Mouse (Mus musculus) ES-CJ7 (cell line): ENCODE data around the gene C2cd4d.

Experiments used
- DNase-seq: peaks from one replicate; pipeline ENCODE4 v3.0.0; 2011; ENCODE audit warnings: low read depth, low spot score

The C2cd4d gene

GRCm38 (mm10) chr3:94362138-94362537 is at the start of gene C2cd4d:
C2cd4d (plus strand) TSS chr3:94362438.
- DNase-seq: no peak

GRCm38 (mm10) chr3:94328681-94329080 is 33.6 kb upstream of the C2cd4d start:
- peak; percentile 43 for DNase-seq

- no peak for DNase-seq
Observed at GRCm38 (mm10) chr3:94334442-94334841, 27.8 kb upstream of the C2cd4d start.

GRCm38 (mm10) chr3:94338522-94338921 is 23.7 kb upstream of the C2cd4d start:
- DNase-seq: no peak

GRCm38 (mm10) chr3:94341959-94342422 is 20.2 kb upstream of the C2cd4d start, which contains the start of gene Them5:
Them5 (plus strand) TSS chr3:94342099.
- no peak for DNase-seq

GRCm38 (mm10) chr3:94342552-94342951 is 19.7 kb upstream of the C2cd4d start:
- no peak for DNase-seq

GRCm38 (mm10) chr3:94344182-94344581 is 18.1 kb upstream of the C2cd4d start:
- DNase-seq: no peak

GRCm38 (mm10) chr3:94344897-94345296 is 17.3 kb upstream of the C2cd4d start:
- DNase-seq: no peak

GRCm38 (mm10) chr3:94348146-94348545 is 14.1 kb upstream of the C2cd4d start:
- DNase-seq: no peak

- DNase-seq: peak; percentile 61
Observed at GRCm38 (mm10) chr3:94360812-94361211, 1.4 kb upstream of the C2cd4d start.

GRCm38 (mm10) chr3:94363291-94364153 is 1.3 kb downstream of the C2cd4d start:
- no peak for DNase-seq

- no peak for DNase-seq
Observed at GRCm38 (mm10) chr3:94364154-94364526, 1.9 kb downstream of the C2cd4d start.

- DNase-seq: peak; percentile 82
Observed at GRCm38 (mm10) chr3:94366761-94367160, 4.5 kb downstream of the C2cd4d start.

GRCm38 (mm10) chr3:94367511-94367910 is 5.3 kb downstream of the C2cd4d start:
- DNase-seq: no peak

- DNase-seq: no peak
Observed at GRCm38 (mm10) chr3:94368631-94369030, 6.4 kb downstream of the C2cd4d start.

GRCm38 (mm10) chr3:94369709-94370108 is 7.5 kb downstream of the C2cd4d start:
- DNase-seq: peak; percentile 53

- no peak for DNase-seq
Observed at GRCm38 (mm10) chr3:94371637-94372036, 9.4 kb downstream of the C2cd4d start.

GRCm38 (mm10) chr3:94372038-94372437 is 9.8 kb downstream of the C2cd4d start:
- no peak for DNase-seq

- DNase-seq: no peak
Observed at GRCm38 (mm10) chr3:94372641-94373040, 10.4 kb downstream of the C2cd4d start, which contains the start of gene Rorc. Rorc (plus strand) TSS chr3:94372794.

- DNase-seq: peak; percentile 43
Observed at GRCm38 (mm10) chr3:94373090-94373489, 10.9 kb downstream of the C2cd4d start.

- DNase-seq: no peak
Observed at GRCm38 (mm10) chr3:94373597-94374011, 11.4 kb downstream of the C2cd4d start.

- DNase-seq: no peak
Observed at GRCm38 (mm10) chr3:94374636-94375035, 12.4 kb downstream of the C2cd4d start.

GRCm38 (mm10) chr3:94375146-94375545 is 12.9 kb downstream of the C2cd4d start:
- no peak for DNase-seq
